Mouse (Mus musculus) lung, postnatal 10 days (tissue): ENCODE results near the gene Tlr4.

ENCODE experiments used
- DNase-seq: peaks from one replicate; pipeline ENCODE4 v3.0.0; 2021

Tlr4 gene

GRCm38 (mm10) chr4:66901498-66901897, 74.1 kb downstream of the Tlr4 start:
- DNase-seq: no peak

- no peak for DNase-seq
These were observed 81.0 kb downstream of the Tlr4 start for GRCm38 (mm10) chr4:66908376-66908775.

- DNase-seq: no peak
These were observed 92.4 kb downstream of the Tlr4 start for GRCm38 (mm10) chr4:66919630-66920372.

GRCm38 (mm10) chr4:66923616-66924276, 96.4 kb downstream of the Tlr4 start:
- DNase-seq: peak; percentile 47

- DNase-seq: no peak
These were observed 98.7 kb downstream of the Tlr4 start for GRCm38 (mm10) chr4:66926066-66926465.

GRCm38 (mm10) chr4:66927537-66928088, 100.2 kb downstream of the Tlr4 start:
- DNase-seq: no peak

GRCm38 (mm10) chr4:66938489-66939061, 111.2 kb downstream of the Tlr4 start:
- DNase-seq: no peak

GRCm38 (mm10) chr4:66941894-66942293, 114.5 kb downstream of the Tlr4 start:
- no peak for DNase-seq

- DNase-seq: no peak
These were observed 116.3 kb downstream of the Tlr4 start for GRCm38 (mm10) chr4:66943699-66944098.

- no peak for DNase-seq
These were observed 120.3 kb downstream of the Tlr4 start for GRCm38 (mm10) chr4:66947657-66948056.

GRCm38 (mm10) chr4:66974918-66975317, 147.5 kb downstream of the Tlr4 start:
- no peak for DNase-seq
